Mouse (Mus musculus) embryonic facial prominence, embryonic 11.5 days (tissue): ENCODE measurements around the gene Polrmt. TPM values are rescaled to one million over a fixed set of nuclear protein-coding genes. Genes with fewer than 3 reads are reported as not detected.
A peak's percentile ranks its signal among the peaks of the same experiment; 100 is the strongest.

Experiments
- ATAC-seq: fragments of 200-750 bp; cut with Nextera tagmentation; replicated peaks from 2 replicates; pipeline ENCODE4 v1.8.0; 2017; ENCODE audit warnings: low read depth; ENCODE audit not compliant: insufficient number of reproducible peaks, low FRiP score, low TSS enrichment
- DNase-seq: peaks from one replicate; pipeline ENCODE4 v3.0.0-alpha.2; 2015; ENCODE audit warnings: low spot score
- H3K27ac ChIP-seq: fragments of 300-500 bp; sonication (generic); replicated peaks from 2 replicates; pipeline ENCODE4 v1.5.1; 2014; ENCODE audit warnings: mild to moderate bottlenecking, low read depth, low read length, control low read depth
- H3K27me3 ChIP-seq: fragments of 300-500 bp; sonication (generic); 2 replicates; pipeline ENCODE4 v1.6.1; 2014; ENCODE audit warnings: mild to moderate bottlenecking, low read length, moderate library complexity, mixed read lengths; ENCODE audit not compliant: control insufficient read depth, insufficient read depth
- H3K36me3 ChIP-seq: fragments of 300-500 bp; sonication (generic); replicated peaks from 2 replicates; pipeline ENCODE4 v1.6.1; 2014; ENCODE audit warnings: low read depth, mild to moderate bottlenecking, low read length, moderate library complexity, mixed read lengths; ENCODE audit not compliant: control insufficient read depth, insufficient read depth
- H3K4me1 ChIP-seq: fragments of 300-500 bp; sonication (generic); 2 replicates; pipeline ENCODE4 v1.6.1; 2014; ENCODE audit warnings: low read length, mixed read lengths; ENCODE audit not compliant: control insufficient read depth, insufficient read depth
- H3K4me2 ChIP-seq: fragments of 300-500 bp; sonication (generic); 2 replicates; pipeline ENCODE4 v1.6.1; 2014; ENCODE audit warnings: low read depth, mild to moderate bottlenecking, control low read depth, low read length, moderate library complexity
- H3K4me3 ChIP-seq: fragments of 300-500 bp; sonication (generic); 2 replicates; pipeline ENCODE4 v1.5.1; 2014; ENCODE audit warnings: low read depth, low read length, control low read depth
- H3K9ac ChIP-seq: fragments of 300-500 bp; sonication (generic); replicated peaks from 2 replicates; pipeline ENCODE4 v1.6.1; 2014; ENCODE audit warnings: mild to moderate bottlenecking, control low read depth, low read length
- H3K9me3 ChIP-seq: fragments of 300-500 bp; sonication (generic); replicated peaks from 2 replicates; pipeline ENCODE4 v1.6.1; 2016; ENCODE audit warnings: mild to moderate bottlenecking, low read length, inconsistent platforms, mixed read lengths; ENCODE audit not compliant: control insufficient read depth
- WGBS: fragments of 180-500 bp; shearing (Covaris S2); extraction: QIAGEN DNeasy Blood & Tissue Kit; methylation state at CpG from one replicate; pipeline ENCODE4 v1.1.7; 2014; 5-methylcytosine and 5-hydroxymethylcytosine counted together
- polyA plus RNA-seq: library from polyadenylated mRNA; unstranded; fragments of >200 nt; fragmentation: Nextera tagmentation; extraction: Ambion mirVana; gene quantifications from 2 replicates; pipeline ENCODE4 v1.2.1, GENCODE M21; 2014

The Polrmt gene
- polyA plus RNA-seq, 1 experiment from 2014 or later, result 30.5 TPM

DNA sequence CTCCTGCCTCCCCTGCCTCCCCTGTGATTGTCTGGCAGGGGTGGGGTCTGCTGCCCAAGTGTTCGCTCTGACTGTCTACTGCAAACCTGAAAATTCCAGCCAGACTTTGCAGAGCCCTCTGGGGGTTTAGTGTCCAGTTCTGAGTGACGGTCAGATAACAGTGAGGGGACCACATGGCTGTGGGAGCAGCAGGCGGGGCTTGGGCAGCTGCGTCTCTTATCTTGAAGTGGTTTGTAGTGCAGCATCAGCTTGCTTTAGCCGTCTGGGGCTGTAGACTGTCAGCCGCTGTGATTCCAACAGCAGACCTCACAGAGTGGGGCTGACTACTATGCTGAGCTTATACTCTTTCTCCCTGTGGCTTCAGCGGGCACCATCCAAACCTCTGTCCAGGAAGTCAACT is 37.1 kb downstream of the Polrmt start:
- no peaks in the 10 kb centered on the region for H3K9me3 ChIP-seq
- H3K36me3 ChIP-seq, result peaks cover 8% of the 10 kb centered on the region
- no peaks in the 10 kb centered on the region for H3K27me3 ChIP-seq
- no peak overlapping the region for H3K9ac ChIP-seq
- H3K4me3 ChIP-seq, result no peak overlapping the region
- no peak for DNase-seq
- ATAC-seq, result no peak
- no peak overlapping the region for H3K27ac ChIP-seq
- peaks cover 13% of the 10 kb centered on the region for H3K4me1 ChIP-seq
- H3K4me2 ChIP-seq, result no peak overlapping the region
- 78% methylated on average over 7 of the region's 7 CpGs for WGBS

DNA sequence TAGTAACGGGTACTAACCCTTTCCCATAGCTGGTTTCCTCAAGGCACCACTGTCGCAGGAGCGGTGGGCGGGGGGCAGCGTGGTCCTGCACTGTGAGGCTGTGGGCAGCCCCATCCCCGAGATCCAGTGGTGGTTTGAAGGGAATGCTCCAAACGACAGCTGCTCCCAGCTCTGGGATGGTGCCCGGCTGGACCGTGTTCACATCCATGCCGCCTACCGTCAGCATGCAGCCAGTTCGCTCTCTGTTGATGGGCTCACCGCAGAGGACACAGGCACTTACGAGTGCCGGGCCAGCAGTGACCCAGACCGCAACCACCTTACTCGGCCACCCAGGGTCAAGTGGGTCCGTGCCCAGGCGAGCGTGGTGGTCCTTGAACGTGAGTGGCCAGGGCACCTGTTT is 37.7 kb downstream of the Polrmt start:
- Histone ChIP-seq H3K4me3 (no peak overlapping the region), H3K9ac (no peak overlapping the region)
- WGBS, result 94% methylated on average over 21 of the region's 21 CpGs

GRCm38 (mm10) chr10:79707759-79708158 is 38.6 kb downstream of the Polrmt start:
- Histone ChIP-seq H3K9ac (no peak overlapping the region), H3K27me3 (no peaks in the 10 kb centered on the region), H3K36me3 (peaks cover 8% of the 10 kb centered on the region), H3K9me3 (no peaks in the 10 kb centered on the region), H3K4me1 (peaks cover 13% of the 10 kb centered on the region), H3K4me2 (no peak overlapping the region), H3K4me3 (no peak overlapping the region), H3K27ac (no peak overlapping the region)
- no peak for ATAC-seq
- DNase-seq, result no peak
- 66% methylated on average over 4 of the region's 4 CpGs for WGBS

More for the DNA sequence above, 37.7 kb downstream of the Polrmt start:
- H3K4me2 ChIP-seq, result no peak overlapping the region
- ATAC-seq, result no peak
- peaks cover 8% of the 10 kb centered on the region for H3K36me3 ChIP-seq
- no peaks in the 10 kb centered on the region for H3K27me3 ChIP-seq
- peaks cover 13% of the 10 kb centered on the region for H3K4me1 ChIP-seq
- no peak for DNase-seq
- no peak overlapping the region for H3K27ac ChIP-seq
- no peaks in the 10 kb centered on the region for H3K9me3 ChIP-seq

DNA sequence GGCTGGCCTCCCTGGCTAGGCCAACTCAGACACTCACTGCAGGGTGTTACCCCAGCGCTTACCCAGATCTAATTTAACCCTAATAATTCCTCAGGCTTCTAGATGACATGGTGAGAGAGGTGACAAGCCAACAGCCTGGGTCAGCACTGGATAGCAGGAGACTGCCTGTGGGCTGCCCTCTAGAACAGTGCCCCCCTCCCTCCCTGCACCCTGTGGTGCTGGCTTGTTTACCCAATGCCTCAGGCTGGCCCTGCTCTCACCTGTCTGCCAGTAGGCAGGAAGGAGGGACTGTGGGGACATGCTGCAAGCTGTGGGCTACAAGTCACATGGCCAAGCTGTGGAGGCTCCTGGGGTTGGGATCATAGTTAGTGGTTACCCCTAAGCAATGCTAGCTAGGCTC is 39.2 kb downstream of the Polrmt start:
- no peak for DNase-seq
- Histone ChIP-seq H3K4me3 (no peak overlapping the region), H3K9ac (no peak overlapping the region), H3K36me3 (peaks cover 8% of the 10 kb centered on the region), H3K27ac (no peak overlapping the region), H3K9me3 (no peaks in the 10 kb centered on the region), H3K4me2 (no peak overlapping the region), H3K4me1 (peaks cover 13% of the 10 kb centered on the region), H3K27me3 (no peaks in the 10 kb centered on the region)
- 83% methylated on average over 1 of the region's 1 CpGs for WGBS
- no peak for ATAC-seq

- Histone ChIP-seq H3K9me3 (no peaks in the 10 kb centered on the region), H3K4me1 (peaks cover 13% of the 10 kb centered on the region), H3K4me2 (peak overlapping the region; percentile 23; the same call in 1 of the 2 replicates), H3K9ac (peak overlapping the region; percentile 87), H3K27ac (no peak overlapping the region), H3K4me3 (no peak overlapping the region), H3K27me3 (no peaks in the 10 kb centered on the region), H3K36me3 (peaks cover 8% of the 10 kb centered on the region)
- WGBS, result 75% methylated on average over 5 of the region's 5 CpGs
- no peak for DNase-seq
- no peak for ATAC-seq
These were observed 39.8 kb downstream of the Polrmt start for GRCm38 (mm10) chr10:79706406-79707094.

GRCm38 (mm10) chr10:79705951-79706350 is 40.4 kb downstream of the Polrmt start:
- no peaks in the 10 kb centered on the region for H3K27me3 ChIP-seq
- H3K27ac ChIP-seq, result no peak overlapping the region
- H3K4me2 ChIP-seq, result peak overlapping the region; percentile 93
- DNase-seq (no peak), ATAC-seq (no peak)
- H3K9me3 ChIP-seq, result no peaks in the 10 kb centered on the region
- peaks cover 13% of the 10 kb centered on the region for H3K4me1 ChIP-seq
- WGBS, result 82% methylated on average over 5 of the region's 5 CpGs
- peak overlapping the region; percentile 73; the same call in 1 of the 2 replicates for H3K4me3 ChIP-seq
- peaks cover 8% of the 10 kb centered on the region for H3K36me3 ChIP-seq
- peak overlapping the region; percentile 87 for H3K9ac ChIP-seq

DNA sequence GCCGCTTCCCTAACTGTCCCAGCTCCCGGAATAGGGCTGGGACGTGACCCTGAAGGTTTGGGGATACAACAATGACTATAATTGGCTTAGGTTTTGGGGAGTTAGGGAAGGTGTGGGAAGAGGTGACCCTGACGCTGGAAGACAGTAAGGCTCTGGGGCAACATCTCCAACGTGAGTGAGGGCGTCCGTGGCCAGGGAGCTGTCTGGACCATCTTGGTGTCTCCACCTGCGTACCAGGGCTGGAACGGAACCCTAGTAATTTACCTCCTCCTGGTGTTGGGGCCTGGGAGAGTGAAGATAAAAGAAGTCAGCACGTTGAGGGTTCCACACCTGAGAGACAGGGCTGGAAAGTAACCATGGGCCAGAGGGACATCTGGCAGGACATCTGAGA is 41.4 kb downstream of the Polrmt start:
- 5% methylated on average over 10 of the region's 10 CpGs for WGBS
- Histone ChIP-seq H3K36me3 (peaks cover 8% of the 10 kb centered on the region), H3K4me3 (peak overlapping the region; percentile 73), H3K27me3 (no peaks in the 10 kb centered on the region), H3K4me2 (peak overlapping the region; percentile 93), H3K9ac (peak overlapping the region; percentile 87), H3K27ac (no peak overlapping the region), H3K4me1 (peaks cover 13% of the 10 kb centered on the region), H3K9me3 (no peaks in the 10 kb centered on the region)
- no peak; the same call in 1 of the 2 replicates for ATAC-seq
- DNase-seq, result no peak

DNA sequence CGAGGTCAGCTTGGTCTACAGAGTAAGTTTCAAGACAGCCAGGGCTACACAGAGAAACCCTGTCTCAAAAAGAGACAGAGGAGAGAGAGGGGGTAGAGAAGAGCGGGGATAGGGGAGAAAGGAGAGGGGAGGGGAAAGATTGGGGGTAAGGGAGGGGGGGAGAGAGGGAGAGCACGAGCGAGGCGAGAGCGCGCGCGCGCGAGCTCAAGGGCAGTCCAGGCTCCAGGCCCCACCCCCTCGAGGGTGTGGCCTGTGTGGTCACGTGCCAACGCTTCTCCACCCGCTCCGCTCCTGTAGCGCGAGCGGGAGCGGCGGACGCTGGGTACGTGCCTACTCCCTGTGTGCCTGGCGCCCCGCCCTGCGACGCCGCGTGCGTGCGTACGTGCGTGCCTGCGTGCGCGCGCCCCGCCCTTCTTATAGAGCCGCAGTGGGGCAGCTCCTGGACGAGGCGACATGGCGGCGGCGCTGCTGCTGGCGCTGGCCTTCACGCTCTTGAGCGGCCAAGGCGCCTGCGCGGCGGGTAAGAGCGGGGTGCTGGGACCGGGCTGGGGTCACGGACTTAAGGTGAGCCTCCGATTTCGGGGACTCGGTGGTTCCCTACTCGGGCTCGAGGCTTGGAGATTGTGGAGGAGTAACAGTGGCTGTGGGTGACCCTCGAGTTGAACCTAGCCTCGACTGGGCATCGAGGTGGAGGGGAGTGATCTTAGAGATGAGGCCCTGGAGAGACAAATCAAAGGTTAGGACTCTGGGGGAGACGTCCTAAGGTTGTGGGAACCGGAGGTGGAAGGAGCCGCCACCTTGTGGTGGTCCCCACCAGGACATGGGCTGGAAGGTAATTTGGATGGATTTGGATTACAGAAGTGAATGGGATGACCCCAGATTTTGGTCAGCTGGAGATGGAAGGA is 42.1 kb downstream of the Polrmt start, which contains the start of gene Bsg:
Bsg (plus strand) TSS at position 427 of the 905 bp plus-strand sequence.
- Histone ChIP-seq H3K27me3 (no peaks in the 10 kb centered on the region), H3K27ac (no peak within 1 kb of the TSS), H3K4me2 (peak within 1 kb of the TSS; percentile 93), H3K4me1 (peaks cover 13% of the 10 kb centered on the region), H3K36me3 (peaks cover 5% of the 10 kb centered on the region), H3K4me3 (peak within 1 kb of the TSS; percentile 73), H3K9me3 (no peaks in the 10 kb centered on the region), H3K9ac (peak within 1 kb of the TSS; percentile 87)
- WGBS, result under 1% methylated on average over 65 of the region's 65 CpGs
- DNase-seq (peak; percentile 100), ATAC-seq (peak; percentile 94)
